Mouse (Mus musculus): ENCODE results near the gene Brd7. TPM values are rescaled to one million over a fixed set of nuclear protein-coding genes. Genes with fewer than 3 reads are reported as not detected.
A peak's percentile ranks its signal among the peaks of the same experiment; 100 is the strongest.

Gene Brd7
- polyA plus RNA-seq, 1 experiment from 2014 or later = 68.4 TPM

- peak overlapping the region; percentile 92 for H3K4me3 ChIP-seq (ENCODE audit: low read depth, low read length)
- peak overlapping the region; percentile 98 for H3K9ac ChIP-seq (ENCODE audit: low read depth, low read length)
- peaks cover 20% of the 10 kb centered on the region for H3K36me3 ChIP-seq (ENCODE audit: control insufficient read depth, insufficient read depth, low read length)
- H3K9me3 ChIP-seq (ENCODE audit: control insufficient read depth, low read length) = no peaks in the 10 kb centered on the region
- ATAC-seq (ENCODE audit: low read depth) = no peak
- peaks cover 4% of the 10 kb centered on the region; the same call in 1 of the 2 replicates for H3K4me1 ChIP-seq (ENCODE audit: control insufficient read depth, insufficient read depth, low read length)
- no peaks in the 10 kb centered on the region for H3K27me3 ChIP-seq (replicated peaks; ENCODE audit: control insufficient read depth, insufficient read depth, low read length)
- WGBS = 33% methylated on average over 11 of the region's 11 CpGs
- peak; percentile 7 for DNase-seq (ENCODE audit: low spot score)
- H3K27ac ChIP-seq (replicated peaks; ENCODE audit: low read depth, low read length) = peak overlapping the region; percentile 84; the same call in 1 of the 2 replicates
- H3K4me2 ChIP-seq (ENCODE audit: low read depth, low read length) = peak overlapping the region; percentile 86
These were observed 604 bp upstream of the Brd7 start for GRCm38 (mm10) chr8:88362446-88363150.

DNA sequence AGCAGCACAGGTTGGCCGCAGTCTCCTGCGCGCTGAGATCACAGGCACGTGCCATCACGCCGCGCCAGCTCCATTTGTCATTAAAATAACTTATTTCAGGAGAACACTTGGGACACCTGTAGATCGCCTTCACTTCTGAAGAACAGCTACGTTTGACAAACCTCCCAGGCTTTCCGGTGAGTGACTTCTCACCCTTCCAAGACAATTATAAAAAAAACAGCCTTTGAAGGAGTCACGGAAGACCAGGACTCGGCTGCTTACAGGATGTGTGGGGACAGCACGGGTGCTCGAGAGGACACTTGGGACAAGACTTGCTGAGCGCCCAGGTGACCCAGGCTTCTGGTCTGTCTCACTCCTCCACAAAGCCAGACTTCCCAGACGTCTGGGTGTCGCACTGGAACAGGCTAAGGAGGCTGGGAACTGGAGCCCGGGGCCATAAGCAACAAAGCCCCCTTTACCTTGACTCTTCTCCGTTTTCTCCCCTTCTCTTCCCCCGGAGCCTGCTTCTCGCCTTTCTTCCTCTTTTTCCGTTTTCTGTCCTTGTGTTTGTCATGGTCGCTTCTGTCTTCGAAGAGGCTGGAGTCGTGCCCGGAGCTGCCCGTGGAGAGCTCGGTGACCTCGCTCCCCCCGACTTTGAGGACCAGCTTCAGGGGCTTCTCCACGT, 818 bp downstream of the Brd7 start:
- peak overlapping the region; percentile 92 for H3K4me3 ChIP-seq (ENCODE audit: low read depth, low read length)
- H3K9me3 ChIP-seq (ENCODE audit: control insufficient read depth, low read length) = no peaks in the 10 kb centered on the region
- peaks cover 34% of the 10 kb centered on the region for H3K36me3 ChIP-seq (ENCODE audit: control insufficient read depth, insufficient read depth, low read length)
- peak overlapping the region; percentile 84 for H3K27ac ChIP-seq (replicated peaks; ENCODE audit: low read depth, low read length)
- ATAC-seq (ENCODE audit: low read depth) (no peak), DNase-seq (ENCODE audit: low spot score) (peak; percentile 16)
- WGBS = under 1% methylated on average over 29 of the region's 31 CpGs
- H3K4me2 ChIP-seq (ENCODE audit: low read depth, low read length) = peak overlapping the region; percentile 86
- no peaks in the 10 kb centered on the region for H3K27me3 ChIP-seq (replicated peaks; ENCODE audit: control insufficient read depth, insufficient read depth, low read length)
- H3K9ac ChIP-seq (ENCODE audit: low read depth, low read length) = peak overlapping the region; percentile 98
- H3K4me1 ChIP-seq (ENCODE audit: control insufficient read depth, insufficient read depth, low read length) = peaks cover 4% of the 10 kb centered on the region; the same call in 1 of the 2 replicates

DNA sequence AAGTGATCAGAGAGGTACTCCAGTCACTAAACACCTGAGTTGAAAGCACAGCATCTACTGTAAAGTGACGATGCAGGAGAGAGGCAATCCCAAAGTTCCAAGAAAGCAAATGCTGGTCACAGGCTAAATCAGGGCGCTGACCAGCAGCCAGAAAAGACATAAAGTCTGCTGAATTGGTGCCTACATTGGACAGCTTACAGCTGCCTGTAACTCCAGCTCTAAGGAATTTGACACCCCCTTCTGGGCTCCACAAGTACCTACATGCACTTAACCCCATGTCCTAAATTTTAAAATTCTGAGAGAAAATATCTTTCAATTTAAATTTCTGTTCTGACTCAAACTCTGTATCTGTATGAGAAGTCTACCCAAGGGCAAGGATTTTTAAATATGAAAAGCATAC, 2.0 kb downstream of the Brd7 start:
- Histone ChIP-seq H3K9me3 (ENCODE audit: control insufficient read depth, low read length) (no peaks in the 10 kb centered on the region), H3K4me3 (ENCODE audit: low read depth, low read length) (peak overlapping the region; percentile 92), H3K36me3 (ENCODE audit: control insufficient read depth, insufficient read depth, low read length) (peaks cover 46% of the 10 kb centered on the region), H3K4me1 (ENCODE audit: control insufficient read depth, insufficient read depth, low read length) (peaks cover 4% of the 10 kb centered on the region; the same call in 1 of the 2 replicates), H3K27me3 (replicated peaks; ENCODE audit: control insufficient read depth, insufficient read depth, low read length) (no peaks in the 10 kb centered on the region), H3K27ac (replicated peaks; ENCODE audit: low read depth, low read length) (no peak overlapping the region), H3K9ac (ENCODE audit: low read depth, low read length) (peak overlapping the region; percentile 98; the same call in 1 of the 2 replicates), H3K4me2 (ENCODE audit: low read depth, low read length) (peak overlapping the region; percentile 86)
- 78% methylated on average over 2 of the region's 2 CpGs for WGBS
- DNase-seq (ENCODE audit: low spot score) (peak; percentile 54), ATAC-seq (ENCODE audit: low read depth) (no peak)

- H3K36me3 ChIP-seq (ENCODE audit: control insufficient read depth, insufficient read depth, low read length) = peaks cover 66% of the 10 kb centered on the region
- H3K9ac ChIP-seq (ENCODE audit: low read depth, low read length) = no peak overlapping the region
- H3K4me3 ChIP-seq (ENCODE audit: low read depth, low read length) = no peak overlapping the region
- DNase-seq (ENCODE audit: low spot score) (peak; percentile 14), ATAC-seq (ENCODE audit: low read depth) (no peak)
- H3K4me2 ChIP-seq (ENCODE audit: low read depth, low read length) = no peak overlapping the region
- H3K27ac ChIP-seq (replicated peaks; ENCODE audit: low read depth, low read length) = no peak overlapping the region
- H3K4me1 ChIP-seq (ENCODE audit: control insufficient read depth, insufficient read depth, low read length) = peaks cover 4% of the 10 kb centered on the region; the same call in 1 of the 2 replicates
- 78% methylated on average over 5 of the region's 5 CpGs for WGBS
- H3K27me3 ChIP-seq (replicated peaks; ENCODE audit: control insufficient read depth, insufficient read depth, low read length) = no peaks in the 10 kb centered on the region
- H3K9me3 ChIP-seq (ENCODE audit: control insufficient read depth, low read length) = no peaks in the 10 kb centered on the region
These were observed 4.0 kb downstream of the Brd7 start for GRCm38 (mm10) chr8:88357946-88358345.

- H3K9ac ChIP-seq (ENCODE audit: low read depth, low read length) = no peak overlapping the region
- peaks cover 4% of the 10 kb centered on the region; the same call in 1 of the 2 replicates for H3K4me1 ChIP-seq (ENCODE audit: control insufficient read depth, insufficient read depth, low read length)
- DNase-seq (ENCODE audit: low spot score) = no peak
- peaks cover 71% of the 10 kb centered on the region for H3K36me3 ChIP-seq (ENCODE audit: control insufficient read depth, insufficient read depth, low read length)
- H3K27me3 ChIP-seq (replicated peaks; ENCODE audit: control insufficient read depth, insufficient read depth, low read length) = no peaks in the 10 kb centered on the region
- no peak overlapping the region for H3K4me3 ChIP-seq (ENCODE audit: low read depth, low read length)
- no peaks in the 10 kb centered on the region for H3K9me3 ChIP-seq (ENCODE audit: control insufficient read depth, low read length)
- ATAC-seq (ENCODE audit: low read depth) = no peak
- WGBS = 53% methylated on average over 5 of the region's 5 CpGs
- H3K27ac ChIP-seq (replicated peaks; ENCODE audit: low read depth, low read length) = no peak overlapping the region
- no peak overlapping the region for H3K4me2 ChIP-seq (ENCODE audit: low read depth, low read length)
These were observed 4.6 kb downstream of the Brd7 start for GRCm38 (mm10) chr8:88357226-88357933.

GRCm38 (mm10) chr8:88349046-88349445, 12.9 kb downstream of the Brd7 start:
- ATAC-seq (ENCODE audit: low read depth) = no peak
- H3K36me3 ChIP-seq (ENCODE audit: control insufficient read depth, insufficient read depth, low read length) = peaks cover 92% of the 10 kb centered on the region
- 62% methylated on average over 2 of the region's 2 CpGs for WGBS

GRCm38 (mm10) chr8:88342026-88342425, 20.0 kb downstream of the Brd7 start:
- DNase-seq (ENCODE audit: low spot score) = no peak
- Histone ChIP-seq H3K4me3 (ENCODE audit: low read depth, low read length) (no peak overlapping the region), H3K36me3 (ENCODE audit: control insufficient read depth, insufficient read depth, low read length) (peaks cover 89% of the 10 kb centered on the region), H3K4me1 (ENCODE audit: control insufficient read depth, insufficient read depth, low read length) (no peaks in the 10 kb centered on the region), H3K27ac (replicated peaks; ENCODE audit: low read depth, low read length) (no peak overlapping the region), H3K9me3 (ENCODE audit: control insufficient read depth, low read length) (no peaks in the 10 kb centered on the region), H3K9ac (ENCODE audit: low read depth, low read length) (no peak overlapping the region), H3K27me3 (replicated peaks; ENCODE audit: control insufficient read depth, insufficient read depth, low read length) (no peaks in the 10 kb centered on the region), H3K4me2 (ENCODE audit: low read depth, low read length) (no peak overlapping the region)
- WGBS = 76% methylated on average over 4 of the region's 4 CpGs
- no peak for ATAC-seq (ENCODE audit: low read depth)

More at GRCm38 (mm10) chr8:88349046-88349445, 12.9 kb downstream of the Brd7 start:
- Histone ChIP-seq H3K4me2 (ENCODE audit: low read depth, low read length) (no peak overlapping the region), H3K4me1 (ENCODE audit: control insufficient read depth, insufficient read depth, low read length) (no peaks in the 10 kb centered on the region), H3K4me3 (ENCODE audit: low read depth, low read length) (no peak overlapping the region), H3K9ac (ENCODE audit: low read depth, low read length) (no peak overlapping the region), H3K27me3 (replicated peaks; ENCODE audit: control insufficient read depth, insufficient read depth, low read length) (no peaks in the 10 kb centered on the region), H3K9me3 (ENCODE audit: control insufficient read depth, low read length) (no peaks in the 10 kb centered on the region), H3K27ac (replicated peaks; ENCODE audit: low read depth, low read length) (no peak overlapping the region)
- no peak for DNase-seq (ENCODE audit: low spot score)

DNA sequence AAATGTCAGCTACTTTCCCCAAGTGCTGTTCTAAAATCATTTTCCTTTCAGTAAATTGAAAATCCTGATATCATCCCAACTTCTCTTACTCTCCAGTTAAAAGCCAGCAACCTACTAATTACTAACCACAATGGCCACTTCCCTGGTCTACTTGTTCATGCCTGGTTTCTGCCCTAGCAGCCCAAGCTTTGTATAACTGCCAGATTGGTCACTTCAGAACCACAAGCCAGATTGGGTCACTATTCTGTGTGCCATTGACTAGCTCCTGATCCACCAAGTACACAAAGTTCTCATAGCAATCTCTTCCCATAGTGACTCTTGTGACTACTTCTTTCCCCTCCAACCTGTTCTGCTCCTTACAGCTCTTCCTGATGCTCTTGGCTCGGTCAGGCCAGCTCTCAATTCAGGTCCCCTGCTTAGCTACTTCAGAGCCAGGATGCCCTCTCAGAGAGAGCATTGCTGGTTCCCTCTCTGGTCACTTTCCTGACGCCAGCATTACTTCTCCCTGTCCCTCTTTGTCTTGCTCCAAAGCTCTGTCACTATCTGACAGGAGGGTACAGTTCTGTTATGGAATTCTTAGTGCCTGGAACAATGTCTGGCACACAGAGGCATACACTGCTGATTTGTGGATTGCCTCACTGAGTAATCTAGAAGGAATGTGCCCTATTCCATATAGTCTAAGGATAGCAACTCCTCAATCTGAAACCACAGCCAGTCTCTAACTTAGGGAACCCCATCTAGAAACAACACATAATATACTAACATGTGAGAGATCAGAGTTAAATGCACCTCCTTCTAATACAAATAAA, 21.9 kb downstream of the Brd7 start:
- WGBS = 77% methylated on average over 2 of the region's 2 CpGs
- no peak overlapping the region for H3K27ac ChIP-seq (replicated peaks; ENCODE audit: low read depth, low read length)
- H3K4me3 ChIP-seq (ENCODE audit: low read depth, low read length) = no peak overlapping the region
- H3K9ac ChIP-seq (ENCODE audit: low read depth, low read length) = no peak overlapping the region
- H3K4me1 ChIP-seq (ENCODE audit: control insufficient read depth, insufficient read depth, low read length) = no peaks in the 10 kb centered on the region
- H3K9me3 ChIP-seq (ENCODE audit: control insufficient read depth, low read length) = no peaks in the 10 kb centered on the region
- no peak for DNase-seq (ENCODE audit: low spot score)
- H3K27me3 ChIP-seq (replicated peaks; ENCODE audit: control insufficient read depth, insufficient read depth, low read length) = no peaks in the 10 kb centered on the region
- H3K36me3 ChIP-seq (ENCODE audit: control insufficient read depth, insufficient read depth, low read length) = peaks cover 89% of the 10 kb centered on the region
- no peak overlapping the region for H3K4me2 ChIP-seq (ENCODE audit: low read depth, low read length)
- no peak for ATAC-seq (ENCODE audit: low read depth)

Measured in embryonic facial prominence, embryonic 14.5 days (tissue).